Mouse (Mus musculus) hindbrain, embryonic 14.5 days (tissue): ENCODE data around the gene Bckdhb. TPM values are rescaled to one million over a fixed set of nuclear protein-coding genes. Genes with fewer than 3 reads are reported as not detected.

Source experiments
- ATAC-seq: fragments of 200-750 bp; cut with Nextera tagmentation; 2 replicates; pipeline ENCODE4 v1.8.0; 2017; ENCODE audit warnings: moderate number of reproducible peaks, mild to moderate bottlenecking, moderate TSS enrichment, moderate library complexity; ENCODE audit not compliant: low FRiP score
- DNase-seq: peaks from one replicate; pipeline ENCODE4 v3.0.0-alpha.2; 2015; ENCODE audit warnings: low spot score
- H3K27ac ChIP-seq: fragments of 300-500 bp; sonication (generic); 2 replicates; pipeline ENCODE4 v1.5.1; 2014; ENCODE audit warnings: mild to moderate bottlenecking, moderate library complexity
- H3K27me3 ChIP-seq: fragments of 300-500 bp; sonication (generic); 2 replicates; pipeline ENCODE4 v1.6.1; 2014; ENCODE audit warnings: mild to moderate bottlenecking, low read length, mixed read lengths; ENCODE audit not compliant: control insufficient read depth, insufficient read depth
- H3K36me3 ChIP-seq: fragments of 300-500 bp; sonication (generic); replicated peaks from 2 replicates; pipeline ENCODE4 v1.6.1; 2014; ENCODE audit not compliant: control insufficient read depth, insufficient read depth
- H3K4me1 ChIP-seq: fragments of 300-500 bp; sonication (generic); replicated peaks from 2 replicates; pipeline ENCODE4 v1.6.1; 2014; ENCODE audit warnings: antibody characterized with exemption, low read length, mixed read lengths; ENCODE audit not compliant: control insufficient read depth, insufficient read depth
- H3K4me2 ChIP-seq: fragments of 300-500 bp; sonication (generic); replicated peaks from 2 replicates; pipeline ENCODE4 v1.6.1; 2014; ENCODE audit warnings: mild to moderate bottlenecking, moderate library complexity
- H3K4me3 ChIP-seq: fragments of 300-500 bp; sonication (generic); replicated peaks from 2 replicates; pipeline ENCODE4 v1.5.1; 2014; ENCODE audit warnings: mild to moderate bottlenecking, low read length
- H3K9ac ChIP-seq: fragments of 300-500 bp; sonication (generic); 2 replicates; pipeline ENCODE4 v1.6.1; 2014
- H3K9me3 ChIP-seq: fragments of 300-500 bp; sonication (generic); 2 replicates; pipeline ENCODE4 v1.6.1; 2016; ENCODE audit warnings: low read length; ENCODE audit not compliant: control insufficient read depth
- WGBS: fragments of 180-500 bp; shearing (Covaris S2); extraction: QIAGEN DNeasy Blood & Tissue Kit; methylation state at CpG from one replicate; pipeline ENCODE4 v1.1.7; 2014; 5-methylcytosine and 5-hydroxymethylcytosine counted together
- polyA plus RNA-seq: library from polyadenylated mRNA; unstranded; fragments of >200 nt; fragmentation: Nextera tagmentation; extraction: Ambion mirVana; gene quantifications from 2 replicates; pipeline ENCODE4 v1.2.1, GENCODE M21; 2014

The Bckdhb gene
- 32.5 and 41.2 TPM in 2 replicates for polyA plus RNA-seq

DNA sequence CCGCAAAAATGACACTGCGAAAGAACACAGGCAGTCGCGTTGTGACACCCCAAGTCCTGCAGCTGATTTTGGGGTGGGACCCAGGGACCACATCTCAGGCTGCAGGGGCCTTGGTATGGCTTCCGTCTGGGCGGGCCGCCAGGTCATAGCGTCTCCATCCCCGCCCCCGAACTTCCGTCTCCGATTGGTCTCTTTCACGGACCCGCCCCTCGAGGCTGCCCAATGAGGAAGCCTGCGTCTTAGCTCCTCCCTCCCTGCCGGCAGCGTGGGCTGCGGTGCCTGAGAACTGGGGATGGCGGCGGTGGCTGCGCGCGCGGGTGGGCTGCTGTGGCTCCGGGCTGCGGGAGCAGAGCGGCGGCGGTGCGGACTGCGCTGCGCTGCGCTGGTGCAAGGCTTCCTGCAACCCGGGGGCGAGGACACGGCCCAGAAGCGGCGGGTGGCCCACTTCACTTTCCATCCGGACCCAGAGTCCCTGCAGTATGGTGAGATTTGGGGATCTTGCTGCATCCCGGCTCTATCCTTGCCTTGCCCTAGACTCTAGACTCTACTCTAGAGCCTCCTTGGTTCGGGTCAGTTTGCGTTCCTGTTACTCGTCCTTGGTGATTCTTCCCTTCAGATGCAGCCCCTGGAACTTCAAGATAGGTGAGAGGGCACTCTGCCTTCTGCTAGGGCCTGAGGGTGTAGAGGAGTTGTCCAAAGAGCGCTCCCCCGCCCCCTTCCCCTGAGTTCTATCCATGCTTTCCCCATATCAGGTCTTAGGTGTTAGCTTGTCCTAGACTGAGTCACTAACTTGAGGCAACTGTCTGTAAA, at the start of gene Bckdhb:
Gene Bckdhb (plus strand): TSS at position 268 of the 810 bp plus-strand sequence.
- under 1% methylated on average over 43 of the region's 46 CpGs for WGBS
- Histone ChIP-seq H3K4me2 (peak within 1 kb of the TSS; percentile 66), H3K9ac (peak within 1 kb of the TSS; percentile 64), H3K27me3 (no peaks in the 10 kb centered on the region), H3K4me3 (peak within 1 kb of the TSS; percentile 59), H3K4me1 (peaks cover 7% of the 10 kb centered on the region), H3K27ac (peak within 1 kb of the TSS; percentile 7; the same call in 1 of the 2 replicates), H3K36me3 (no peaks in the 10 kb centered on the region), H3K9me3 (no peaks in the 10 kb centered on the region)
- ATAC-seq, result peak; percentile 100
- DNase-seq, result peak; percentile 93

GRCm38 (mm10) chr9:83882191-83882590, 42.8 kb upstream of the Bckdhb start:
- Histone ChIP-seq H3K36me3 (no peaks in the 10 kb centered on the region), H3K4me1 (no peaks in the 10 kb centered on the region), H3K9me3 (no peaks in the 10 kb centered on the region), H3K4me3 (no peak overlapping the region), H3K27me3 (no peaks in the 10 kb centered on the region), H3K27ac (no peak overlapping the region), H3K9ac (no peak overlapping the region), H3K4me2 (no peak overlapping the region)
- ATAC-seq (no peak), DNase-seq (no peak)
- WGBS, result 79% methylated on average over 6 of the region's 6 CpGs

DNA sequence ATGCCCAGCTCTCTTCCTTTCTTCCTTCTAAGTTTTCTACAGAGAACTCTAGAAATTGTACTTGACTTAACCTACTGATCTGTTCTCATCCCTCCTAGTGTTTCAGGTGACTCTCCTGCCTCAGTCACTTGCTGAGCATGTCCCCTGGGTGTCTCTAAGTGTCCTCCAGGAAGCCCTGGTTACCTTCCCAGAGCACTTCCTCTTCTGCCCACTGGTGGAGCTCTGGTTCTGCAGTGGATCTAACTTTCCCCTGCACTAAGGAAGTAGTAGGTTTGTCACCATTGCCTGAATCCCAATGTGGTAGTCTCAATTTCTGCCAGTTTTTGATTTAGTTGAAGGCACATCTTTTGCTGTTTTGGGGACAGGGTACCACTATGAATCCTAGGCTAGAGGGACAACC, 38.8 kb upstream of the Bckdhb start:
- Histone ChIP-seq H3K27me3 (no peaks in the 10 kb centered on the region), H3K9ac (no peak overlapping the region), H3K27ac (no peak overlapping the region), H3K9me3 (no peaks in the 10 kb centered on the region), H3K4me2 (no peak overlapping the region), H3K36me3 (no peaks in the 10 kb centered on the region), H3K4me3 (no peak overlapping the region), H3K4me1 (no peaks in the 10 kb centered on the region)
- no peak for ATAC-seq
- no peak for DNase-seq

GRCm38 (mm10) chr9:83888214-83888613, 36.7 kb upstream of the Bckdhb start:
- 90% methylated on average over 5 of the region's 5 CpGs for WGBS
- DNase-seq (no peak), ATAC-seq (no peak)
- Histone ChIP-seq H3K4me2 (no peak overlapping the region), H3K9ac (no peak overlapping the region), H3K36me3 (no peaks in the 10 kb centered on the region), H3K27me3 (no peaks in the 10 kb centered on the region), H3K9me3 (no peaks in the 10 kb centered on the region), H3K4me3 (no peak overlapping the region), H3K27ac (no peak overlapping the region), H3K4me1 (no peaks in the 10 kb centered on the region)

- H3K9ac ChIP-seq, result no peak overlapping the region
- 75% methylated on average over 8 of the region's 8 CpGs for WGBS
- ATAC-seq, result no peak
Observed at GRCm38 (mm10) chr9:83893073-83893472, 31.9 kb upstream of the Bckdhb start.

DNA sequence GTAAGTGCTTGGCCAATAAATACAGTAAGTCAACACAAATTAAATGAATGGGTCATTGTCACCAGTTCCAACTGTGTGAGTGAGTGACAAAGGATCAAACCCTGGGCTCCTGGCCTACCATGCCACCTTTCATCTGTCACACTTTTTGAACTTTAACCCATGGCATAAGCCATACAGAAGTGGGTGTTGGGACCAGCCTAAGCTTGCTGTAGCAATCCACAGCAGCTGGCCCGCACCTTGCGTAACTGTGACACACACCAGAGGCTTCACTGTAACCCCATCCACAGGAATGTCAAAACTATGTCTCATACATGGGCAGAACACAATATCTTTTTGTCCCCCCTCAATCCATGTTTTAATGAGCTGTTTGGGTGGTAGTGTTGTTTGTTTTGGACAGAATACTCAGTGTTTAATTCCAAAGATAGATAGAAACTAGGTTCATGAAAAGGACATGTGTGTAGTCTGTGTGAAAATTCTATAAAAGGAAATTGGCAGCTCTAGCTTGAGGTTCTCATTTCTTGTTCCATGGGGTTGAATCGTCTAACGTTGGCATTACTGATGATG, 31.1 kb upstream of the Bckdhb start:
- WGBS, result 94% methylated on average over 4 of the region's 4 CpGs
- no peak overlapping the region for H3K4me2 ChIP-seq

More at GRCm38 (mm10) chr9:83893073-83893472, 31.9 kb upstream of the Bckdhb start:
- Histone ChIP-seq H3K36me3 (no peaks in the 10 kb centered on the region), H3K4me2 (no peak overlapping the region), H3K4me1 (no peaks in the 10 kb centered on the region), H3K9me3 (no peaks in the 10 kb centered on the region), H3K4me3 (no peak overlapping the region), H3K27ac (no peak overlapping the region), H3K27me3 (no peaks in the 10 kb centered on the region)
- DNase-seq, result no peak

GRCm38 (mm10) chr9:83902086-83902485, 22.9 kb upstream of the Bckdhb start:
- Histone ChIP-seq H3K9me3 (no peaks in the 10 kb centered on the region), H3K4me3 (no peak overlapping the region), H3K36me3 (no peaks in the 10 kb centered on the region), H3K4me2 (no peak overlapping the region), H3K27me3 (no peaks in the 10 kb centered on the region), H3K9ac (no peak overlapping the region), H3K4me1 (no peaks in the 10 kb centered on the region), H3K27ac (no peak overlapping the region)
- DNase-seq, result no peak
- 80% methylated on average over 2 of the region's 2 CpGs for WGBS
- no peak for ATAC-seq

More for the DNA sequence above, 31.1 kb upstream of the Bckdhb start:
- H3K36me3 ChIP-seq, result no peaks in the 10 kb centered on the region
- no peak overlapping the region for H3K27ac ChIP-seq
- H3K4me1 ChIP-seq, result no peaks in the 10 kb centered on the region
- H3K4me3 ChIP-seq, result no peak overlapping the region
- ATAC-seq, result no peak
- H3K27me3 ChIP-seq, result no peaks in the 10 kb centered on the region
- no peak overlapping the region for H3K9ac ChIP-seq
- H3K9me3 ChIP-seq, result no peaks in the 10 kb centered on the region
- DNase-seq, result no peak

- Histone ChIP-seq H3K4me2 (no peak overlapping the region), H3K27ac (no peak overlapping the region), H3K4me1 (no peaks in the 10 kb centered on the region), H3K9me3 (no peaks in the 10 kb centered on the region), H3K9ac (no peak overlapping the region), H3K4me3 (no peak overlapping the region), H3K36me3 (no peaks in the 10 kb centered on the region), H3K27me3 (no peaks in the 10 kb centered on the region)
- 76% methylated on average over 4 of the region's 4 CpGs for WGBS
- DNase-seq, result no peak
- no peak for ATAC-seq
Observed at GRCm38 (mm10) chr9:83905820-83906219, 19.1 kb upstream of the Bckdhb start.

- H3K4me1 ChIP-seq, result no peaks in the 10 kb centered on the region
- no peaks in the 10 kb centered on the region for H3K9me3 ChIP-seq
- no peaks in the 10 kb centered on the region for H3K36me3 ChIP-seq
- H3K27ac ChIP-seq, result no peak overlapping the region
- H3K9ac ChIP-seq, result no peak overlapping the region
- ATAC-seq (no peak), DNase-seq (no peak)
- no peak overlapping the region for H3K4me2 ChIP-seq
- no peak overlapping the region for H3K4me3 ChIP-seq
- no peaks in the 10 kb centered on the region for H3K27me3 ChIP-seq
- WGBS, result 86% methylated on average over 3 of the region's 3 CpGs
Observed at GRCm38 (mm10) chr9:83907017-83907416, 17.9 kb upstream of the Bckdhb start.
